Mouse (Mus musculus) E14TG2a.4 (cell line): ENCODE data around the gene Parp3.

Experiments
- CTCF ChIP-seq: conservative IDR thresholded peaks from 2 replicates; pipeline ENCODE4 v1.5.1; 2014; ENCODE audit warnings: low read length
- NANOG ChIP-seq: IDR thresholded peaks from 2 replicates; pipeline ENCODE4 v1.6.1; 2014; ENCODE audit warnings: borderline replicate concordance, low read length, mixed read lengths
- POU5F1 ChIP-seq: IDR thresholded peaks from 2 replicates; pipeline ENCODE4 v1.6.1; 2014; ENCODE audit warnings: low read length, borderline replicate concordance

DNA sequence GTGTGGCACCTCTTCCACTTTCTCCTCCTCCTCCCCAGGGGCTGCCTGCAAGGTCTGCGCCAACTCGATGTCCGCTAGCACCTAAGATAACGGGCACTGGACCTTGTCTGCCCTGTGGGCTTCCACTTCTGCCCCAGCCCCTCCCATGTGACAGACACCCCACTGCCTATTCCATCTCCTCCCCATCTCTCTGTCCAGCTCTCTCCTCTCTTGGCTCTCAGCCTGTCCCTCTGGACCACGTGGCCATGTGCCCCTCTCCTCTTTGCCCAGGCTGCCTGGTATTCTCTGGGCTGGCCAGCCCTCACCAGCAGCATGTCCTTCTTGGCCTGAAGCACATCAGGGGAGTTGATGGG is 3.0 kb downstream of the Parp3 start:
- TF ChIP-seq CTCF (no peak), NANOG (no peak), POU5F1 (no peak)
